Mouse (Mus musculus) gastrocnemius, adult 8-10 months (tissue): ENCODE measurements around the gene Catspere2. TPM values are rescaled to one million over a fixed set of nuclear protein-coding genes. Genes with fewer than 3 reads are reported as not detected.

Experiments used
- DNase-seq, 2 experiments: peaks; one replicate each; pipeline ENCODE4 v3.0.0; 2022; ENCODE audit warnings: low spot score in 2 of 2
- total RNA-seq, 4 experiments: library from RNA; stranded (reverse); gene quantifications; 2 replicates each; pipeline ENCODE4 v1.2.4; 2022

Catspere2 gene
- total RNA-seq, 4 experiments from 2014 or later = 0.07 to 0.36 (median 0.29) TPM; not detected in 1

DNA sequence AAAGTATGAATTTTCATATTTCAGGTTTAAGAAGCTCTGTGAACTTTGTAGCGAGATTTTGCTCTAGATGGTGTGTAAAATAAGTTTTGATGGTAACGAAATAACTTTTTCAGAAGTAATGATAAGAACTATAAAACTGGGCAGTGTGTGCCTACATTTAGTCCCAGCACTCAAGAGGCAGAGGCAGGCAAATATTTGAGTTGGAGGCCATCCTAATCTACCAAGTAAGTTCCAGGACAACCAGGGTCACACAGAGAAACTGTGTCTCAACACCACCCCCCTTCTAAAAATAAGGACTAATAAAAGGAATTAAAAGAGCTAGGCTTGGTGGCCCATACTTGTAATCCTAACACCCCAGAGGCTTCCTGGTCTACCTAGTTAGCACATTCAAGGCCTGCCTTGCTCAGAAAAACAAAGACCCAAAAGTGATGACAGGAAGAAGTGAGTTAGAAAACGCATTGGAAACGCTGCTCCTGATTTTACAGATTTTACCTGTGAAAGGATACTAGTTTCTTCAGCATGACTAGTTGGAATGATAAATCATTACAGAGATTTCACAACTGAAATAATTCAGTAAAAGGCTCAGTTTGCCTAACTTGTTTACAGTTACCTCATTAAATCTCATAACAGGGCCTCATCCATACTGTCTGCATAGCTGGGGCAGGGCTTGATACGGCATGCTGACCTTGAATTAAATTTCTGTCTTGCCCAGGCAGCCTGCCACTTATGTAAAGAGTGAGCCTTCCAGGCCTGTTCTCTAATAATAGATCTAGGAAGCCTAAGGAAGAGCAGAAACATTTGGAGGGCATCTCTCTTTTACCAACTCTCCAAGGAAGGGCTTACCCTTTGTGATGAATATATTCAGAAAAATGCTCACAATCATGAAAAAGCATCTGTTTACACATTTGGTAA is 236.2 kb downstream of the Catspere2 start:
- DNase-seq = peak in 1 of 2 experiments; percentile 38

Other genes with a start within 250 kb of the Catspere2 start
- 1 to 10 TPM; 5.4 to 6.8 (median 6.4) TPM for gene Adss, start 186.9 kb upstream of the Catspere2 start, total RNA-seq
- gene Desi2, start 204.0 kb downstream of the Catspere2 start, total RNA-seq = 10 to 100 TPM; 33.8 to 42.0 (median 34.6) TPM